Mouse (Mus musculus) left cerebral cortex, postnatal 14 days (tissue): ENCODE measurements at regions not wholly inside any gene's neighbourhood (a gene's known extent, or its start where the extent isn't known, plus 50 kb on each side); places are given as distances from the start of the nearest gene placed in this dataset.
A peak's percentile ranks its signal among the peaks of the same experiment; 100 is the strongest.

ENCODE experiments used
- DNase-seq, 2 experiments: peaks; one replicate each; pipeline ENCODE4 v3.0.0; 2021 to 2022; ENCODE audit warnings: low spot score in 2 of 2, mixed read lengths in 1 of 2
- intact Hi-C: fragments of 180-260 bp; cut with DNase I; formaldehyde crosslinking; loops from one replicate; pipeline ENCODE4 v1.15.1; 2025

DNA sequence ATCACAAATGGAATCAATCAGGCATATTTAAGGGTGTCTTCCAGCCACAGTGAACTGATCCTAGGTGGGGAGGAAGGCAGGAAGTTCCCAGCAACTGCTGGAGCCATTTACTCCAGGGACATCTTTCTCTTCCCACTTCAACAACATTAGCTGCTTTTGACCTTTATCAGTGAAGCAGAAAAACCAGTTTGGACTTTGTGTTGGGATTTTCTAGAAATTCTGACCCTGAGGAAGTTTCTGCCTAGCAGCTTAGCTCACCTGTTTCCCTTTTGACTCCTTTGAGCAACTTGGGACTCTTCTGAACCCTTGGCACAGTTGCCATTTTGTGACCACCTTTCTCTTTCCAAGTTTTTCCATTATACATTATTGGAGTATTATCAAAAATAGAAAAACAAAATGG, 1403.9 kb upstream of the Lrrc6 start:
- DNase-seq = no peak
- intact Hi-C loops = no loop called here

- DNase-seq = no peak
- intact Hi-C loops = no loop called here
These were observed 1402.3 kb upstream of the Lrrc6 start for GRCm38 (mm10) chr15:67902982-67903381.

DNA sequence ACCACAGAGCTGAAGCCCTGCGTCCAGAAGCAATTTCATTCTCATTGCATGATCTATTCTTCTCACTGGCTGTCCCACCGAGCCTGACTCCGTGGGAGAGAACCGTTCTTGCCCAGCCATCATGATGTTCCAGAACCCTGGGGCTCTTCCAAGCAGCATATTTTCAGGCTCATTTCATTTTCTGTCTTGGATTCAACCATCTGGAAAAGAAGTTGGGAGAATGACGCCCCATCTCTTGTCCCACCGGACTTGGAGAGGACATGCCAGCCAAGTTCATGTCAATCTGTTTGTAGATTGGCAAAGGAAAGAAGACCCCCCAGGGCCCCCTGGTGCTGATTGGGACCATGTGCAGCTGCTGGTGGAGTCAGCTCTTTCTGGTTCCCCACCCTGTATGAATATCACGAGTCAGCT, 1400.5 kb upstream of the Lrrc6 start:
- DNase-seq = peak in 1 of 2 experiments; percentile 31
- intact Hi-C loops = no loop called here

GRCm38 (mm10) chr15:67899772-67900171, 1399.1 kb upstream of the Lrrc6 start:
- intact Hi-C loops = no loop called here
- DNase-seq = no peak

- DNase-seq = peak; percentile 63 to 76
- intact Hi-C loops = no loop called here
These were observed 1398.3 kb upstream of the Lrrc6 start for GRCm38 (mm10) chr15:67898959-67899403.

DNA sequence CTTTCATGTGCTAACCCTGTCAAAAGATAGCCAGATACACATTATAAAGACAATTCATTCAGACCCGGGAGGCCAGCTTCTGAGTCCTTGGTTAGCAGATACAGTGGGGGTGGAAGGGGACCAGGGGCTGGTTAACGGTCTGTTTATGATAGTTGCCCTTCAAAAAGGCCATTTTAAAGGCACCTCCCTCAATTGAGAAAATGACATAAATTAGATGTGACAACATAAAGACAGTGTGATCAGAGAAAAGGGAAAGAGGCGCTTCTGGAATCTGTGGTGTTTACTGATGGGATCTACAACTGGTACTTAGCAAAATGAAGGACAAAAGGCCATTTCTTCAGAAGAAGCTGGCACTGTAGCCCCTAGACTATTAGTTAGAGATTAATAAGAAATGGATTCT, 1391.4 kb upstream of the Lrrc6 start:
- intact Hi-C loops = no loop called here
- no peak for DNase-seq

GRCm38 (mm10) chr15:67890612-67891304, 1390.0 kb upstream of the Lrrc6 start:
- intact Hi-C loops = no loop called here

GRCm38 (mm10) chr15:67888548-67888947, 1387.8 kb upstream of the Lrrc6 start:
- DNase-seq = peak in 1 of 2 experiments; percentile 19

More at GRCm38 (mm10) chr15:67890612-67891304, 1390.0 kb upstream of the Lrrc6 start:
- DNase-seq = no peak

GRCm38 (mm10) chr15:67855291-67855690, 1354.6 kb upstream of the Lrrc6 start:
- intact Hi-C loops = no loop called here
- no peak for DNase-seq

More at GRCm38 (mm10) chr15:67888548-67888947, 1387.8 kb upstream of the Lrrc6 start:
- intact Hi-C loops = no loop called here

GRCm38 (mm10) chr15:67850118-67850517, 1349.4 kb upstream of the Lrrc6 start:
- intact Hi-C loops = no loop called here
- peak; percentile 13 to 53 for DNase-seq

DNA sequence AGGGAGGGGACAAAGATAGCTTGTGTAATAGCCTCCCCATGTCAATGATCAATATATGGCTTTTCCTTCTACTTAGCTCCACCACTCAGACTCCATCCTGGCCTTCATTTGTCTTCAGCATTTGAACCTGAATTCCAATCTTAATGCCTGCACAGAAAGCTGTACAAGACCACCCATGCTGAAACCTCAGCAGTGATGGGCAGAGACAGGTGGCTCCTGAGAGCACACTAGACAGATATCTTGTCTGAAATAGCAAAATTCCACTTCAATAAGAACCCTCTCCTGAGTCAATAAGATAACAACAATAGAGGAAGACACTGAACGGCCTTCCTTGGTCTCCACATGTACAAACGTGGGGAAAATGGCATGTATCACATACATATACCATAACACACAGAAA, 1345.0 kb upstream of the Lrrc6 start:
- intact Hi-C loops = no loop called here
- DNase-seq = no peak

- peak; percentile 64 to 69 for DNase-seq
- intact Hi-C loops = loop anchor here (5.0 kb wide), 1 partner anchor 153 kb away; no protein-coding TSS in a partner anchor
These were observed 1340.0 kb upstream of the Lrrc6 start for GRCm38 (mm10) chr15:67840671-67841070.

- intact Hi-C loops = no loop called here
- DNase-seq = no peak
These were observed 1325.2 kb upstream of the Lrrc6 start for GRCm38 (mm10) chr15:67825796-67826484.

- peak in 1 of 2 experiments; percentile 4 for DNase-seq
- intact Hi-C loops = no loop called here
These were observed 1322.5 kb upstream of the Lrrc6 start for GRCm38 (mm10) chr15:67823226-67823625.

- DNase-seq = no peak
- intact Hi-C loops = no loop called here
These were observed 1299.2 kb upstream of the Lrrc6 start for GRCm38 (mm10) chr15:67799871-67800270.

- intact Hi-C loops = no loop called here
- no peak for DNase-seq
These were observed 1294.9 kb upstream of the Lrrc6 start for GRCm38 (mm10) chr15:67795578-67795977.

GRCm38 (mm10) chr15:67792822-67793221, 1292.1 kb upstream of the Lrrc6 start:
- intact Hi-C loops = no loop called here

DNA sequence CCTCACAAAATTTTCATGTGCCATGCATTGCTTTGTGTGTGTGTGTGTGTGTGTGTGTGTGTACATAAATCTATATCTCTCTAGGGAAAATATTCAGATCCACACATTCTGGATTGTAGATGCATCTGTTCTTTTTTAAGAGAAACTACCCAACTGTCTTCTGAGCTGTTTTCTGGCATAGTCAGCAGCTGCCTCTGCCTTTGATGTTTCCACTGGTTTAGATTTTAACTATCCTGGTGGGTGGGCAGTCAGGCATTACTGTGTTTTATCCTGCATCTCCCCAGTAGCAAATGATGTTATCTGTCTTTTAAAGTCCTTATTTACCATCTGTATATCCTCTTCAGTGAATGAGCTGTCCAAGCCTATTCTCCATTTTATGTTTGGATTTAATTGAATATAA, 1287.9 kb upstream of the Lrrc6 start:
- intact Hi-C loops = no loop called here
- peak in 1 of 2 experiments; percentile 19 for DNase-seq

More at GRCm38 (mm10) chr15:67792822-67793221, 1292.1 kb upstream of the Lrrc6 start:
- no peak for DNase-seq

DNA sequence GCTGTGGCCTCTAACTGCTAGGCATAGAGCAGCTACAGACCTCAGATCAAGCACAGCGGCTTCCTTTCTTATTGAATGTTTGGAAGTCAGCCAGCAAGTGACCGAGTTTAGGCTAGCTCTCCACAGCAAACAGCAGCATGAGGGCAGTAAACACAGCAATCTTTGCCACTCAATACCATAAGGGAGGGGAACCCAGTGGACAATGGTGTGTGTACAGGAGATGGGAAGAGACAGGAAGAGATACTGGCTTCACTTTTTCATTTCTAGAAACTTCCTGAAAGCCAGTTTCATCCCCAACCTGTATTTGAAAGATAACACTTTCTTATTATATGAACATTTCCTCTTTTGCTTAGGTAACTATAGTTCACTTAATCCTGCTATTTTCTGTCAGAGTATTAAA, 1284.9 kb upstream of the Lrrc6 start:
- intact Hi-C loops = no loop called here
- DNase-seq = no peak

- no peak for DNase-seq
- intact Hi-C loops = no loop called here
These were observed 1283.0 kb upstream of the Lrrc6 start for GRCm38 (mm10) chr15:67783754-67784153.

GRCm38 (mm10) chr15:67782505-67782904, 1281.8 kb upstream of the Lrrc6 start:
- no peak for DNase-seq
- intact Hi-C loops = no loop called here
